Mouse (Mus musculus): ENCODE results near the gene Asic2. TPM values are rescaled to one million over a fixed set of nuclear protein-coding genes. Genes with fewer than 3 reads are reported as not detected.
A peak's percentile ranks its signal among the peaks of the same experiment; 100 is the strongest.

The Asic2 gene
- polyA plus RNA-seq, 1 experiment from 2014 or later = 17.7 TPM

DNA sequence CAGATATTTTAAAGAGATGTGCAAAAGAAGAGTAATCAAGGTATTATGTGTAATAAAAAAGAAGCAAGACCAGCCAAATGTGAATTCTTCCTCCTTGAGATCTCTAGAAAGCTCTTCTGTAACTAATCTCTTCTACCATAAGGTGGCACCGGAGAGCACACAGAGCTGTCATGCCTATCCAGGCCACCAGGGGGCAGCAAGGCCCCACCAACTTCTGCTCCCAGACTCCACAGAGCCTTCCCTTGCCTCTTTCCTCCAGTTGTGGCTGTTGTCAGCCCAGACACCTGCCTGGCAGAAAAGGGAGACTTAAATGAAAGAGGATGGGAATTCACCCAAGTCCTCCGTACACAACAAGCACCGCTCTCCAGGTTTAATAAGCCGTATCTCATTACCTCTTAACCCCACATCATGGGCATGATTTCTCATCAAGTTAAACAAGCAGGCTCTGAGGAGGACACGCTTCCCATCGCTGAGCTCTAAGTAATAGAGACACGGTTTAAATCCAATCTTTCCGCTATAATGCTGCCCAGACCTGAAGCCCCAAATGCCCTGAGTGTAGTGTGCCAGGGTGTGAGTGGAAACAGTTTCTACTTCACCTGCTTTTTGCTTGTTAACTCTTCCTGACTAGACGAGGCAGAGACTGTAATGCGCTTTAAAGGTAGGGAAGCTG, 28.1 kb upstream of the Asic2 start:
- Histone ChIP-seq H3K27ac (replicated peaks) (no peak overlapping the region), H3K4me3 (no peak overlapping the region), H3K4me2 (no peak overlapping the region), H3K27me3 (no peaks in the 10 kb centered on the region), H3K9ac (no peak overlapping the region), H3K9me3 (no peaks in the 10 kb centered on the region), H3K36me3 (no peaks in the 10 kb centered on the region), H3K4me1 (replicated peaks) (no peaks in the 10 kb centered on the region)
- 62% methylated on average over 10 of the region's 10 CpGs for WGBS
- peak; percentile 78; the same call in 1 of the 2 replicates for ATAC-seq (ENCODE audit: low FRiP score, low read depth)

DNA sequence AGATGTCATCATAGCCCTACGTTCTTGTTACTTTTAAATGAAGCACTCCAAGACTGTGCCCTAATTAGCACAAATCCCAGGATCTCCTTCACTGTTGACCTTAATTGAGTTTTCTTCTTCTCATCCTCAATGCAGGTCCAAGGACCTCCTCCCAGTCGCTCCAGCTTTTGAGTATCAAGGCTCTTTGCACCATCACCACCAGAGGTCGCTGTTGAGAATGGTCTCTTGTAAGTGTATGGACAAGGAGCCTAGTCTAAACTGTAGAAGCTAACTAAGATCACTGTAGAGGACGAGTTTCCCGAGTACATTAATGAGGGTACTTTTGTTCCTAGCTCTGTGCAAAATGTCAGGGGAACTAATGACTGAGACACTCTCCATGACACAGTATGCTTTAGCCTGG, 14.9 kb upstream of the Asic2 start:
- Histone ChIP-seq H3K4me2 (no peak overlapping the region), H3K27me3 (no peaks in the 10 kb centered on the region), H3K36me3 (no peaks in the 10 kb centered on the region), H3K9me3 (no peaks in the 10 kb centered on the region), H3K4me1 (replicated peaks) (peaks cover 7% of the 10 kb centered on the region; the same call in 1 of the 2 replicates), H3K4me3 (no peak overlapping the region), H3K27ac (replicated peaks) (no peak overlapping the region), H3K9ac (no peak overlapping the region)
- no peak for ATAC-seq (ENCODE audit: low FRiP score, low read depth)
- 41% methylated on average over 5 of the region's 5 CpGs for WGBS

DNA sequence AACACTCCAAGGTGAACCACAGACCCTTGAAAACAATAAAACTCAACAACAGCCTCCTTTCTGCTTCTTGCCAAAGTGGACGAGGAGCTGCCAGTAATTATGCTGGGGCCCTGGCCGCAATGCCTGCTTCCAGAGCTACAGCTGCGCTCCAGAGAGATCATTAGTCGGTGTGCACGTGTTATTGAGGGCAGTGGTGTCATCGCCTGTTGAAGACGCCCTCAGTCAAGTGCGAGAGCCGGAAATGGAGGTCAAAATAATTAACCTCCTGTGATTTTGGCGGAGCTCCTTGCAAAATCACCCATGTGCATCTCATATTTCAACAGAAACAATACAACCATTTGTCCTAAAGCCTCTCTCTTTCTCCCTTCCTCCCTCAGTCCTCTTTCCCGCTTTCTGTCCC, 13.9 kb upstream of the Asic2 start:
- Histone ChIP-seq H3K27ac (replicated peaks) (no peak overlapping the region), H3K4me1 (replicated peaks) (peaks cover 7% of the 10 kb centered on the region; the same call in 1 of the 2 replicates), H3K4me2 (no peak overlapping the region), H3K9ac (no peak overlapping the region), H3K27me3 (no peaks in the 10 kb centered on the region), H3K9me3 (no peaks in the 10 kb centered on the region), H3K4me3 (no peak overlapping the region), H3K36me3 (no peaks in the 10 kb centered on the region)
- 27% methylated on average over 11 of the region's 11 CpGs for WGBS
- ATAC-seq (ENCODE audit: low FRiP score, low read depth) = no peak

DNA sequence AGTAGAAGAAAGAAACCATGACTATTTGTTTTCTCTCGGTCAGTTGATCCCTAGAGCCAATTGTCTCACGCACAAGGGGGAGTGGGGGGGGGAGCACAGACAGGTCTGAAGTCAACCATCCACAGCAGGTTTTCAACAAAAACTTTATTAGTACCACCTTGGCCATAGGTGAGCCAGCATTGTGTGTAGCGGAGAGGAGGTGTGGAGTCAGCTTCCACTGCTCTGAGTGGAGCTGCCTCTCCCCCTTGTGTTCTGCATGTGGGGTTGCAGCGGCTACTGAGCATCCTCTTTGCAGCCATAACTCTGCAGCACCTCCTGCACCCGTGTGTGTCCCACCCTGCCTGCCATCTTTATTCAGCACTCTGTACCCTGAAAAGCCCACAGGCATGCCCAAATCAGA, 6.3 kb upstream of the Asic2 start:
- WGBS = 12% methylated on average over 5 of the region's 5 CpGs
- Histone ChIP-seq H3K36me3 (no peaks in the 10 kb centered on the region), H3K27ac (replicated peaks) (no peak overlapping the region), H3K9ac (no peak overlapping the region), H3K4me3 (no peak overlapping the region), H3K9me3 (no peaks in the 10 kb centered on the region), H3K4me1 (replicated peaks) (peaks cover 16% of the 10 kb centered on the region), H3K27me3 (no peaks in the 10 kb centered on the region), H3K4me2 (peak overlapping the region; percentile 11; the same call in 1 of the 2 replicates)
- ATAC-seq (ENCODE audit: low FRiP score, low read depth) = peak; percentile 82

DNA sequence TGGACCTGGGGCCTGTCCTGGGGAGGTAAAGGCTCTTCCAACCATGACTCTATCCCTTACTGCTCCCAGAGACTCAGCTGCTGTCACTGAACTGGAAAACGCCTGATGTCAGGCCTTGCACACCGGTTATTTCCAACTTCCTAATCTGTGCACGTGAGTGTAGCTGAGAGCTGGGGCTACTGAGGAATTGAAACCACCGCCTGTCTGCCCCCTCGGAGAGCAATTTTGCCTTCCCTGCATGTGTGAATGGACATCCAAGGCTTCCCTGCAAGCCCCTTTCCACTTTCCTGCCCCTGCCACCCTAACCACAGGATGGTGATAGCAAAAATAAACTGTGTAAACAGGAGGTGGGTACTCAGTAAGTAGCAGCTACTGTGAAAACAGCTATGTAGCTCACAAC, 5.4 kb upstream of the Asic2 start:
- Histone ChIP-seq H3K9me3 (no peaks in the 10 kb centered on the region), H3K4me3 (no peak overlapping the region), H3K4me2 (no peak overlapping the region), H3K27me3 (no peaks in the 10 kb centered on the region), H3K36me3 (no peaks in the 10 kb centered on the region), H3K27ac (replicated peaks) (no peak overlapping the region), H3K9ac (no peak overlapping the region), H3K4me1 (replicated peaks) (peaks cover 21% of the 10 kb centered on the region)
- 47% methylated on average over 5 of the region's 5 CpGs for WGBS
- no peak for ATAC-seq (ENCODE audit: low FRiP score, low read depth)

DNA sequence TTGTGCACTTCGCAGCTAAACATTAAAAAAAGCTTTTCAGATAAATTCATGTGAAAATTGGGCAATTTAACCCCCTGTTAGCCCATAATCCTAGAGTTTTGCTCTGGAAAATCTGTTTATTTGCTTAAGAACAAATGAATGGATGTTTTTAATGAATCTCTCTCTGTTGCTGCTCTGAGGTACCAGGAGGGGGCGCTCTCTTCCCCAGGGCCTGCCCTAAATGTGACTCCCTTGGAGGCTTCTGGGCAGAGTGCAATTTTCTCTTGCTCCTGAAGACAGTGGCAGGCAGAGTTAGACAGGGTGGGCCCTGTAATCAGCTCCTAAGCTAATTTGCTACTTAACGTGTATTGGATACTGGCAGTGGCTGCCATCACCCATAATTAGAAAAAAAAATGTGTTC, 3.8 kb upstream of the Asic2 start:
- ATAC-seq (ENCODE audit: low FRiP score, low read depth) = no peak
- no peak overlapping the region for H3K4me3 ChIP-seq
- no peak overlapping the region for H3K27ac ChIP-seq (replicated peaks)
- H3K36me3 ChIP-seq = no peaks in the 10 kb centered on the region
- H3K4me1 ChIP-seq (replicated peaks) = peaks cover 37% of the 10 kb centered on the region
- no peaks in the 10 kb centered on the region for H3K9me3 ChIP-seq
- H3K4me2 ChIP-seq = no peak overlapping the region
- H3K9ac ChIP-seq = no peak overlapping the region
- H3K27me3 ChIP-seq = no peaks in the 10 kb centered on the region
- 55% methylated on average over 3 of the region's 3 CpGs for WGBS

DNA sequence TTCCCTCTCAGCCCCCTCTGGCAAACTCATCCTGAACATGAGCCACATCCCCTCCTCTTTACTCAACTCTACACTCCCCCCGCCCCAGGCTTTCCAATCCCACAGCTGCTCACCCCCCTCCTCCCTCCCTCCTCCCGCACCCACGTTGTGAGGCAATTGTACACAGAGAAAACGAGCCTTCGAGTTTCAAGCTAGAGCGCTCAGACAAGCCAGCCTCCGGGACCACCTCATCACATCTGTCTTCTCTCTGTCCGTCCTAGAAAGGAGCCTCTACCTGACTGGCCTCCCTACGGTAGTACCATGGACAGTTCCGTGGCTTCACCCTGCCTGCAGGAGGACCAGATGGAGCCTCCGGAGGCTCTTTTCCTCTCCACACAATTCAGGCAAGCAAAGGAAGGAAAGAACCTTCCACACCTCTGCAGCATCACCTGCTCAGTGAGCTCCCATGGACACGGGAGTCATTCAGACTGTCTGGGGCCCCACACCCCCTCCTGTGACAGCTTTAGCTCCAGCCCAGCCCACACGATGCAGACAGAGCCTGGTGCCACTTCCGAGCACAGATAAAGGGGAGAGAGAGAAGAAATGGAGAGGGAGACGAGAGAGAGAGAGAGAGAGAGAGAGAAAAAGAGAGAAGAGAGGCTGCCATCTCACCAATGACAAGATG, 1.5 kb downstream of the Asic2 start:
- 6% methylated on average over 15 of the region's 15 CpGs for WGBS
- Histone ChIP-seq H3K9me3 (no peaks in the 10 kb centered on the region), H3K9ac (peak overlapping the region; percentile 40), H3K27ac (replicated peaks) (peak overlapping the region; percentile 36; the same call in 1 of the 2 replicates), H3K36me3 (no peaks in the 10 kb centered on the region), H3K4me2 (peak overlapping the region; percentile 77), H3K4me3 (peak overlapping the region; percentile 47), H3K4me1 (replicated peaks) (peaks cover 53% of the 10 kb centered on the region), H3K27me3 (no peaks in the 10 kb centered on the region)
- ATAC-seq (ENCODE audit: low FRiP score, low read depth) = no peak

DNA sequence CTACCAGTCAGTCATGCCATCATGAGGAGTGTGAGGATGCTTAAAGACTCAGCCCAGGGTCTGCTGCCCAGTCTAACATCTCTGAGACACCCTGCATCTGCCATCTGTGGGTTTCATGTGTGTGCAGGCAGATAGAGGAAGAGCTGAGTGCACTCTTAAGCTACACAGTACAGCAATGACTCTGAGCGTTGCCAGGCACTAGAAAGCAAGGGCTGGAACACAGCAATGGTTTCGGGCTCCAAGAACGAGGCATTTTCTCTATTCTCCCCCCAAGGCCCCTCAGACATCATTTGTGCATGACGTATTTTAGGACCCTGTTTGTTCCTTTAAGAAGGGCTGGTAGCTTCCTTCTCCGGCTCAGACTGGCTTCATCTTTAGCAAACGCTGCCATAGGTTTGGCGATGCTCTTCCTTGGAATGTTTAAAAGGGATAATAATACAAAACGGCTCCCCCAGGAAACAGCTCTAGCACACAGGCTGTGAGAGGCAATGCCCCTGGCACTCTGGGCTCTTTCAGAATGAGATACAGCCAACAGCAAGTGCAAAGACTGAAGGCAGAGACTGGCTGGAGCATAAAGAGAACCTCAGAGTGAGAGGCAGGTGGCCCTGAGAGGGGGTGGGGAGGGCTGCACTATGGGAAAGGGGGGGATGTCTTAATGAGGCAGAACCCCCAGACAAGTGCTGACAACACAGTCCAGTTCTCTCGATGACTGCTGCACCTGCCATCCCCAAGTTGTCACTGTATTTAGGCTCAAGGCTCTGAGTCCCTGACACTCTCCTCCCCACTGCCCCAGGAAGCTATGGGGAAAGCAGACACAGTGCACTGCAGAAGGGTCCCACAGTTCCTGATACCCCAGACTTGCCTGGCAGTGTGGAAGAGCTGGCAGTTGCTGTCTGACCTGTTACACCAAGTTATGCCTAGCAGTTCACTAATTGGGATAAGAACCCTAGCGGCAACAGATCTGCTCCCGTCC, 2.3 kb downstream of the Asic2 start:
- H3K36me3 ChIP-seq = no peaks in the 10 kb centered on the region
- peaks cover 53% of the 10 kb centered on the region for H3K4me1 ChIP-seq (replicated peaks)
- H3K9ac ChIP-seq = peak overlapping the region; percentile 40; the same call in 1 of the 2 replicates
- H3K4me2 ChIP-seq = peak overlapping the region; percentile 77
- no peak for ATAC-seq (ENCODE audit: low FRiP score, low read depth)
- 41% methylated on average over 11 of the region's 11 CpGs for WGBS
- no peaks in the 10 kb centered on the region for H3K9me3 ChIP-seq
- no peaks in the 10 kb centered on the region for H3K27me3 ChIP-seq
- H3K4me3 ChIP-seq = peak overlapping the region; percentile 47
- H3K27ac ChIP-seq (replicated peaks) = peak overlapping the region; percentile 2; the same call in 1 of the 2 replicates

DNA sequence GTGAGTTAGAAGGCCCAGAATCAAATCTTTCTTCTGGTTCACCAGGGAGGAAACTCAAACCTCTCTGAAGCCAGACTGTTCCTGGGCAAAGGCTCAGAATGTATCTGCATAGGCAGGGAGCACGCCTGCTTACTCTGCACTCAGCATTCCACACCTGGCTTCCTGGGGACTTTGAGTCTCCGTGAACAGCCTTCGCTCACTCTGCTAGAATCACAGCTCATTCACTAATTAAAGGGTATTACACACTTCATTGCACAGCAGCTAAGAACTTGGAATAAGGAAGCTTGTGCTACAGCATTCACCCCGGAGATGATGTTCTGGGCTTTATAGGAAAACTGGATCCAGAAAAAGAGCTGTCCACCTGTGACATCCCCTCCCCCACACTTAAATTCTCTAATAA, 3.7 kb downstream of the Asic2 start:
- ATAC-seq (ENCODE audit: low FRiP score, low read depth) = no peak
- H3K4me2 ChIP-seq = peak overlapping the region; percentile 7; the same call in 1 of the 2 replicates
- H3K9ac ChIP-seq = no peak overlapping the region
- 0 out of 2 replicates have a peak overlapping the region, but pooled peaks have one; percentile 17 for H3K27ac ChIP-seq (replicated peaks)
- H3K9me3 ChIP-seq = no peaks in the 10 kb centered on the region
- WGBS = 50% methylated on average over 4 of the region's 4 CpGs
- no peaks in the 10 kb centered on the region for H3K36me3 ChIP-seq
- peaks cover 48% of the 10 kb centered on the region for H3K4me1 ChIP-seq (replicated peaks)
- H3K4me3 ChIP-seq = no peak overlapping the region
- no peaks in the 10 kb centered on the region for H3K27me3 ChIP-seq

DNA sequence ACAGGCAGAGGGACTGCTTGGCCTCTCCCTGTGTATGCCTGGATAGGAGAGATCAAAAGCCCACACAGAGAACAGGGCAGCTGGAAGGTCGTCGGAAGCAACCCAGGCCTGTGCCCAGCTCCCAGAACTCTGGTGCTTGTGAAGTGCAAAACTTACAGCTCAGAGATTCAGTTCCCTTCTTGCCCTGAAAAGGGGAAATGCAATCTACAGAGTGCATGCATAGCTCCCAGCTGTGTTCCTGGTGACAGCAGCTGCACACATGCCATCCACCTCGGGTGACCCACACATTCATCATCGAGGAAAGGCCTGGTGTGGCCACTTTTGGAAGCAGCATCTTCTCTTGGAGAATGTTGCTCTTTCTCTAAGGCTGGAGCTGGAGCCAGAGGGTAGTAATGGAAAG, 13.9 kb downstream of the Asic2 start:
- H3K27ac ChIP-seq (replicated peaks) = no peak overlapping the region
- H3K4me1 ChIP-seq (replicated peaks) = no peaks in the 10 kb centered on the region
- no peak overlapping the region for H3K4me3 ChIP-seq
- H3K9me3 ChIP-seq = no peaks in the 10 kb centered on the region
- H3K9ac ChIP-seq = no peak overlapping the region
- 58% methylated on average over 4 of the region's 4 CpGs for WGBS
- H3K36me3 ChIP-seq = no peaks in the 10 kb centered on the region
- H3K27me3 ChIP-seq = no peaks in the 10 kb centered on the region
- ATAC-seq (ENCODE audit: low FRiP score, low read depth) = no peak
- H3K4me2 ChIP-seq = no peak overlapping the region

DNA sequence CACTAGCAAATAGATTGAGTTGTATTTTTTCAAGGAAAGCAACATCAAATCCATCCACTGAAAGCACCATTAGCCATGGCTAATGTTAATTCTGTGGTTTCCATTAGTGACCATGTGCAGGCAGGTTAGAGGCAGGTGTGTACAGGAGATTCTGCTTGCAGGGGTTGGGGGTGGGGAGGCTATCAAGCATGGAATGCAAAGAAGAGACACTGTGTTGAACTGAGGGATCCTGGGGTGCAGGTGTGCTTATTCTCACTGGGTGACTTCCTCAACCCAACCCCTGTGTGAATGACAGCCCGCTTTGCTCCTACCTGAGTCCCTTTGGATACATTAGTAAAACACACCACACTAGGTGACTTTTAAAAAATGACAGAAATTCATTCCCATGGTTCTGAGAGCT, 20.2 kb downstream of the Asic2 start:
- no peak for ATAC-seq (ENCODE audit: low FRiP score, low read depth)
- H3K36me3 ChIP-seq = no peaks in the 10 kb centered on the region
- 93% methylated on average over 1 of the region's 1 CpGs for WGBS
- no peaks in the 10 kb centered on the region for H3K9me3 ChIP-seq
- no peaks in the 10 kb centered on the region for H3K4me1 ChIP-seq (replicated peaks)
- no peaks in the 10 kb centered on the region for H3K27me3 ChIP-seq
- no peak overlapping the region for H3K4me3 ChIP-seq
- no peak overlapping the region for H3K27ac ChIP-seq (replicated peaks)
- no peak overlapping the region for H3K4me2 ChIP-seq
- H3K9ac ChIP-seq = no peak overlapping the region

DNA sequence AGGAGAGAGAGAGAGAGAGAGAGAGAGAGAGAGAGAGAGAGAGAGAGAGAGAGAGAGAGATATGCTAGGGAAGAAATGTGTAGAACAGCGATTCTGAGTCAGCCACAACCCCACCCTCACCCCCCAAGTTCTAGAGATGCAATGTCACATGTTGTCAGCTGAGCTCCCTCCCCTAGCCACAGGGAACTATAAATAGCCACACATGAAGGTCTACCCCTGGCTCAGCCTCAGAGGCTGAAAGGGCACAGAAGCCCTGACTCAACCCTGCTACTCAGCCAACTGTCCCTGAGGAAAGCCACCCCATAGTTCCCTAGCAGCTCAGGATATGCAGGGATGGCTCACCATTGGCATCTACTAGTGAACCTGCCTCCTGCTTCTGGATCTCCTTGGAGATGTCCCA, 26.1 kb downstream of the Asic2 start:
- 92% methylated on average over 1 of the region's 1 CpGs for WGBS
- Histone ChIP-seq H3K27me3 (no peaks in the 10 kb centered on the region), H3K4me2 (no peak overlapping the region), H3K27ac (replicated peaks) (no peak overlapping the region), H3K9me3 (no peaks in the 10 kb centered on the region), H3K4me3 (no peak overlapping the region), H3K9ac (no peak overlapping the region), H3K36me3 (no peaks in the 10 kb centered on the region), H3K4me1 (replicated peaks) (no peaks in the 10 kb centered on the region)
- ATAC-seq (ENCODE audit: low FRiP score, low read depth) = no peak
